ENCODE assay signal across 9 mouse cellular contexts in genomic region chr12:51741690-51742089, GRCm38 (mm10). TPM values are rescaled to one million over a fixed set of nuclear protein-coding genes. Genes with fewer than 3 reads are reported as not detected.
A peak's percentile ranks its signal among the peaks of the same experiment; 100 is the strongest.
DNase-seq lines count a peak whose midpoint lies in the region; ATAC-seq and TF ChIP-seq lines count a peak whose summit lies in the region.
"Had no signal": no experiment of that assay in that cellular context is flagged by ENCODE, and none has a peak within 500 bp of the region (broad histone marks: within the 10 kb centered on the region; RNA-seq: fewer than 3 reads in every experiment).

No protein-coding gene starts in this region.

- WGBS in cerebellum, adult 2 months, result 83% methylated on average over 6 of the region's 6 CpGs
- 74% methylated on average over 6 of the region's 6 CpGs for WGBS in liver, embryonic 11.5 days

- TF ChIP-seq CTCF in cerebellum, adult 2 months (IDR thresholded peaks at IDR 0.05; ENCODE audit: borderline replicate concordance, insufficient read depth, low read depth, low read length), result peak; percentile 50; the same call in 1 of the 2 replicates

- H3K4me3 ChIP-seq in cerebellum, adult 2 months (replicated peaks; ENCODE audit: insufficient read depth, low read depth, low read length), result no peak overlapping the region
- H3K4me3 ChIP-seq in liver, embryonic 11.5 days (ENCODE audit: low read depth, low read length), result no peak overlapping the region
- H3K4me3 ChIP-seq: heart, embryonic 13.5 days had no signal

- no peak for TF ChIP-seq POLR2A in cerebellum, adult 2 months (IDR thresholded peaks at IDR 0.05; ENCODE audit: borderline replicate concordance, insufficient read depth, low read length)

- no peak overlapping the region for H3K4me2 ChIP-seq in liver, embryonic 11.5 days
- H3K4me2 ChIP-seq: heart, embryonic 13.5 days had no signal

- H3K27me3 ChIP-seq in cerebellum, adult 2 months (ENCODE audit: control insufficient read depth, insufficient read depth, low read length), result no peaks in the 10 kb centered on the region
- H3K27me3 ChIP-seq in liver, embryonic 11.5 days (replicated peaks; ENCODE audit: control insufficient read depth, insufficient read depth, low read length), result no peaks in the 10 kb centered on the region
- H3K27me3 ChIP-seq: heart, embryonic 13.5 days had no signal

- no peaks in the 10 kb centered on the region for H3K4me1 ChIP-seq in cerebellum, adult 2 months (ENCODE audit: control insufficient read depth, insufficient read depth, low read length)
- H3K4me1 ChIP-seq in liver, embryonic 11.5 days (replicated peaks; ENCODE audit: control insufficient read depth, insufficient read depth, low read length), result no peaks in the 10 kb centered on the region

- no peak overlapping the region for H3K9ac ChIP-seq in liver, embryonic 11.5 days (ENCODE audit: low read depth, low read length)
- H3K9ac ChIP-seq: heart, embryonic 13.5 days had no signal

- peak in 1 of 2 experiments; percentile 18 for DNase-seq in cerebellum, adult 2 months
- no peak for DNase-seq in cerebellum, adult 9-11 months
- peak; percentile 44 for DNase-seq in liver
- no peak for DNase-seq in liver, embryonic 11.5 days (ENCODE audit: low spot score)
- DNase-seq in adrenal gland, postnatal 10 days, result peak; percentile 54
- peak; percentile 45 for DNase-seq in gastrocnemius, postnatal 14 days
- DNase-seq in lung, postnatal 4 days, result peak; percentile 33 to 57
- no peak for DNase-seq in urinary bladder, adult 2 months (ENCODE audit: low spot score)

- intact Hi-C loops in gastrocnemius, postnatal 14 days (cut with DNase I; ENCODE audit: low total_unique reads), result loop anchor here (2.0 to 5.0 kb wide), 2 partner anchors 45 to 79 kb away; no protein-coding TSS in a partner anchor

- no peak for ATAC-seq in liver, embryonic 11.5 days (replicated peaks; ENCODE audit: low FRiP score)

- H3K27ac ChIP-seq in cerebellum, adult 2 months (ENCODE audit: insufficient read depth, low read length), result no peak overlapping the region
- H3K27ac ChIP-seq in liver, embryonic 11.5 days (ENCODE audit: low read depth, low read length), result no peak overlapping the region
- H3K27ac ChIP-seq: heart, embryonic 13.5 days had no signal

- H3K9me3 ChIP-seq in liver, embryonic 11.5 days (ENCODE audit: control insufficient read depth, low read length), result no peaks in the 10 kb centered on the region
- H3K9me3 ChIP-seq: heart, embryonic 13.5 days had no signal

- H3K36me3 ChIP-seq in liver, embryonic 11.5 days (ENCODE audit: control insufficient read depth, insufficient read depth, low read length), result peaks cover 35% of the 10 kb centered on the region

RNA-seq across cellular contexts. Expression of gene Strn3, which starts 50.0 kb away (rescaled TPM):
- polyA plus RNA-seq in cerebellum, adult 2 months (2012; rRNA removed), result 77.4 and 83.8 TPM in 2 replicates
- 30.3 and 31.0 TPM in 2 replicates for polyA plus RNA-seq in liver, embryonic 11.5 days (2014; fragmentation: Nextera tagmentation; extraction: Ambion mirVana)
- 10 to 100 TPM; 74.4 to 83.2 TPM for total RNA-seq in adrenal gland, postnatal 10 days (2021)
- 100 to 1,000 TPM; 109 to 115 TPM for total RNA-seq in gastrocnemius, postnatal 14 days (2021)
- polyA plus RNA-seq in urinary bladder, adult 2 months (2012; rRNA removed), result 57.3 and 66.6 TPM in 2 replicates

RNA-seq across cellular contexts. Expression of gene Ap4s1, which starts 50.9 kb away (rescaled TPM):
- 61.6 and 63.7 TPM in 2 replicates for polyA plus RNA-seq in cerebellum, adult 2 months (2012; rRNA removed)
- 23.2 and 26.5 TPM in 2 replicates for polyA plus RNA-seq in liver, embryonic 11.5 days (2014; fragmentation: Nextera tagmentation; extraction: Ambion mirVana)
- 10 to 100 TPM; 20.6 to 26.4 TPM for total RNA-seq in adrenal gland, postnatal 10 days (2021)
- 10 to 100 TPM; 40.5 to 41.4 TPM for total RNA-seq in gastrocnemius, postnatal 14 days (2021)
- 32.5 and 39.1 TPM in 2 replicates for polyA plus RNA-seq in urinary bladder, adult 2 months (2012; rRNA removed)

Comparison
In these comparisons a context has a peak if more than half of its experiments do, and no peak if none do; other contexts are left out.
1. DNase-seq: peak in liver (single experiment), adrenal gland, postnatal 10 days (single experiment), gastrocnemius, postnatal 14 days (single experiment) and lung, postnatal 4 days (2 of 2); none in cerebellum, adult 9-11 months (single experiment), liver, embryonic 11.5 days (single experiment) and urinary bladder, adult 2 months (single experiment).